Mouse (Mus musculus): ENCODE measurements around the gene Lars2.
A peak's percentile ranks its signal among the peaks of the same experiment; 100 is the strongest.

Lars2 gene

DNA sequence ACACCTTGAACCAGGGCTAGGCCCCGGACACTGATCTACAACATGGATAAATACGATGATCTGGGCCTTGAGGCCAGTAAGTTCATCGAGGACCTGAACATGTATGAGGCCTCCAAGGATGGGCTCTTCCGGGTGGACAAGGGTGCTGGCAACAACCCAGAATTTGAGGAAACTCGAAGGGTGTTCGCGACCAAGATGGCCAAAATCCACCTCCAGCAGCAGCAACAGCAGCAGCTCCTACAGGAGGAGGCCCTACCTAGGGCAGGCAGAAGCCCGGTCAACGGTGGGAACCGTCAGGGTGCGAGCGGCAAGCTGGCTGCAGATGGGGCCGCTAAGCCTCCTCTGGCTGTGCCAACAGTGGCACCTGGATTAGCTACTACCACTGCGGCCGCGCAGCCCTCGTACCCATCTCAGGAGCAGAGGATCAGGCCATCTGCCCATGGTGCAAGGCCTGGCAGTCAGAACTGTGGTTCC lies 112.5 kb downstream of the Lars2 start:
- DNase-seq: no peak

- no peak for DNase-seq
Observed at GRCm38 (mm10) chr9:123479876-123480252, 113.1 kb downstream of the Lars2 start.

GRCm38 (mm10) chr9:123480253-123480921 lies 113.7 kb downstream of the Lars2 start:
- no peak for DNase-seq

- DNase-seq: no peak
Observed at GRCm38 (mm10) chr9:123481136-123481535, 114.4 kb downstream of the Lars2 start.

DNA sequence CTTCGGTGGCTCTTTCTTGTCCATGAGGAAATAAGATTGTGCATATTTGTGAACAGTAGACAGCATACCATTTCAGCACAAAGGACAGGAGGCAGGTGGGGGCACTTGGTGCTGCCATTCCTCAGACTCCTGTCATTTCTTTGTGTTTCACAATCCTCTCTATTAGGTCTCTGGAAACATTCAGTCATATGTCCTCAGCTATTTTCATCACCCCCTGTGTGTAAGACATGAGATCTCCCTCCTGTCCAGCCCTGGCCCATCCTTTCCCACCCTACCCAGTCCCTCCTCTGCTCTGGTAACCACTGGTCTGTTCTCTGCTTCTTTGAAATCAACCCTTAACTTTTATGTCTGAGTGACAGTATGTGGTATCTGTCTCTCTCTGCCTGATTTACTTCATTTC lies 116.9 kb downstream of the Lars2 start:
- DNase-seq: no peak

DNA sequence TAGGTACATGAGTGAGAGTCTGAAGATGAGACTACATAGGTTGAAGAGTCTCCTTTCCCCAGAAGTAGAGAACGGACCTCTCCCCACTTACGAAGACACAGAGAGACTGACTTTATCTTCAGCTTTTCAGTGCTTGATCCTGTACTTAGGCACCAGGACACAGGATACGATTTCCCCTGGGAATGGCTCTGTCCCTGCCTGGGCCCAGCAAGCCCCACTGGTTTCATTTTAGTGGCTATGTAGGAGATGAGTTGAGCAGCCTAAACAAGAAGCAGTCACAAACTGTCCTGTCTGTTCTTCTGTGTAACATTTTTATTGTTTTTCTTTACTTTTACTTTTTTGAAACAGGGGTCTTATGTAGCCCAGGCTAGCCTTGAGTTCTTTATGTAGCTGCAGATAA lies 118.1 kb downstream of the Lars2 start:
- DNase-seq: no peak

DNA sequence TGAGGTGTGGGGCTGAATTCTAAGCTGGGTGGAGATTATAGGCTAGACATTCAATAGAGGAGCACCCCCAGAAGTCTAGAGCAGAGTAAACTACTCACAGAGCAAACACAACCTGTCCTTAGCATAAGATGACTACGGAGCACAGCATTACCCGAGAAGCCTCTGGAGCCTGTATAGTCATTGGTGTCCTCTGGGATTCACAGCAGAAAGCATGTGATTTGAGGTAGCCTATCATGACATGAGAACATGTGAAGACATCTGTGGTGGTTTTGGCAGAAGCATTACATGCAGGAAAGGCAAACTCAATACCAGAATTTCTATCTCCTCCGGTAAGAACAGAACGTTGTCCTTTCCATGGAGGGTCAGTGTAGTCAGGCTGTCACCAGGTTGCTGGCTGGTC lies 118.8 kb downstream of the Lars2 start:
- no peak for DNase-seq

DNA sequence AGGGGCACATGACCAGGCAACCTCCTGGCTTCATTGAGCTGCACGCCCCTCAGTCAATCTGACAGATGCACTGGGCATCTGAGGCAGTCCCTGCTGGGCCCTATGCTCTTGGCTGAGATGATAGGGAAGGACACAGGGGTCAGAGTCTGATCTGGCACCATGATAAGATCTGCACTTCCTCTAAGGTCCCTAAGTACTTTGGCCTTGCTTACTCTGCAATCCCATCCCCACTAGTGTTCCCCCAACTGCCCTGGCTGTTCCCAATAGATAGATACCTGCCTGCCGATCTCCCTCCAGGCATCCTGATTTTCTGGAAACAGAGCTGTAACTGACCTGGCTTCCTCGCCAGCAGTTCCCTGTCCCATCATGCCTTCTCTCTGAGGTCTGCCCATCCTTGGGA lies 119.9 kb downstream of the Lars2 start:
- DNase-seq: no peak

- no peak for DNase-seq
Observed at GRCm38 (mm10) chr9:123489073-123489472, 122.3 kb downstream of the Lars2 start.

GRCm38 (mm10) chr9:123489727-123490343 lies 123.1 kb downstream of the Lars2 start:
- DNase-seq: no peak

- DNase-seq: no peak
Observed at GRCm38 (mm10) chr9:123490930-123491329, 124.2 kb downstream of the Lars2 start.

DNA sequence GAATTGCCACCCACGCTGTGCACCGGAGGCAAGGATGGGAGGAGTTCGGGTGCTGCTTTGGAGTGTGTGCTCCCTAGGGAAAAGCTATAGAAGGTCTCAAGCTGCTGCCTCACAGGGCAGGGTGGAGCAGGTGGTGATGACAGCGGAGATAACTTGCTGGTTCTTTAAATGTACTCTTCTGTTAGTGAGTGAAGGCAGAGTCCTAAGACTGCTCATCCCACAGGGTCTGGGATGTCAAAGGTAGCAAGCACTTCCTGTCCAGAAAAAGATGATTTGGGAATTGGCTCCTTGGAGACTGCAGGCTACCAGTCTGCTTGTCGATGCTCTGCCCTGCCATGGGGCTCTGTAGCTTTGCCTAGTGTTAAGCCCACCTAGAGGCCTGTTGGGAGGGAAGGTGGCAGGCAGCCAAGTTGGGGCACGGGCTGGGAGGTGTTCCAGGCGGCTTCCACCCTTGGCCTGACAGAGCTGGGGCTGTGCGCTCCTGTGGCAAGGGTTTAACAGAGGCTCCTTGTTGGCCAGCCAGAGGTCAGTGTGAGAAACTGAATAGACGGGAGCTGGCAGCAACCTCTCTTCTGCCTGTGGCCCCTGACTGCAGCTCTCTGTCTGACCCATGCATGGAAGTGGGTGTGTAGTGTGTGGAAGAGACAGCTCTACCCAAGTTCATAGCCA lies 125.3 kb downstream of the Lars2 start:
- DNase-seq: no peak

DNA sequence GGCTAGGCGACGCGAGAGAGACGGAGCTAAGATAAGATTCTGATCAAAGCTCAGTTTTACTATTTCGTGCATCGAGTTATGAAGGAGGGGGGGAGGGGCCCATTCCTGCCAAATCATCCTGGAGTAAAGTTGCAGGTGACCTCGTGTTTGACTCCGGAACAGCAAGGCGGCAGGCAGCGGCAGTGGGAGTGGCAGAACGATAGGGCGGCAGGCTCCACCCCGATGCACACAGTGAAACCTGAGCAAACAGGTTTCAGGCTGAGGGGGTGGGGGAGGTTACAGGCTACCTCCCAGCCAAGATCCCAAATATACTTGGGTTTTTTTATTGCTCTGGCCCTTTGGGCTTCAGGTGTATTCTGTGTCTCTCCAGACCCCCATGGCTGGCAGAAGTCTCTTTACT lies 129.9 kb downstream of the Lars2 start:
- no peak for DNase-seq

- DNase-seq: no peak
Observed at GRCm38 (mm10) chr9:123497906-123498305, 131.2 kb downstream of the Lars2 start.

DNA sequence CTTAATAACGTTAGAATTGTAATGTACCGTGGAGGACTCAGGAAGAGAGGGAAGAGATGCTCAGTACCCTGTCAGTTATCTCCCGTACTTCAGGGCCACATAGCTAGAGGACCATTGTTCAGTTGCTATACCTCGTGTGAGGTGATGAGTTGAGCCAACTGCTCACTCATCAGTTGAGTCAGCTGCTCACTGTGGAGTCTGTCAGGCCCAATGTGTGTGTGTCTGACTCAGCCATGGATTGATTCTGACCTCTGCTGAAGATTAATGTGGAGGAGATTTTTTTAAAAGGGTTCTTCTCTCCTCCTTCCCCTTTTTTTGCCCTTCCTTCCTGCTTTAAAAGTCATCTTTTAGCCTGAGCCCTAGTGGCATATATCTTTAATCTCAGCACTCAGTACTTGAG lies 133.8 kb downstream of the Lars2 start:
- DNase-seq: no peak

- DNase-seq: no peak
Observed at GRCm38 (mm10) chr9:123503171-123503834, 136.6 kb downstream of the Lars2 start.

GRCm38 (mm10) chr9:123504325-123504724 lies 137.6 kb downstream of the Lars2 start:
- peak; percentile 79 for DNase-seq

GRCm38 (mm10) chr9:123505598-123505997 lies 138.9 kb downstream of the Lars2 start:
- DNase-seq: no peak

- no peak for DNase-seq
Observed at GRCm38 (mm10) chr9:123506270-123507146, 139.8 kb downstream of the Lars2 start.

- no peak for DNase-seq
Observed at GRCm38 (mm10) chr9:123507380-123507779, 140.7 kb downstream of the Lars2 start.

DNA sequence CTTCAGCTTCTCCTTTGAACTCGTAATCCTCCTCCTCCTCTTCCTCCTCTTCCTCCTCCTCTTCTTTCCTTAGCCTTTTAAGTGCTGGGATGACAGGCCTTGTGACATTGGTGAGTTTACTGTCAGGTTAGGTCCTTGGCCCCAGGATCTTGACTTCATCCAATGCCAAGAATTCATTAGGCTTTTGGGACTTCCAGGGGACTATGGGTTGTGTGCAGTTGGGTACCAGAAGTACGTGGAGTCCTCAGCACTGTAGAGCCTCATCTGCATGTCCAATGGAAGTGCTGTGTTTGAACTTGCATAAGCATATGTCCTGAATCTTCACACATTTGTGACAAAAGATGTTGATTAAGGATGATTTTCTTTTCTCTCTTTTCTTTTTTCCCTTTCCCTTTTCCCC lies 142.3 kb downstream of the Lars2 start:
- DNase-seq: no peak

All from cerebellum, adult 9-10 months (tissue).